9 mouse cellular contexts compared by ENCODE assay signal in genomic region chr13:85629506-85630175, GRCm38 (mm10).
A peak's percentile ranks its signal among the peaks of the same experiment; 100 is the strongest.
DNase-seq lines count a peak whose midpoint lies in the region; TF ChIP-seq lines count a peak whose summit lies in the region.
"Had no signal": no experiment of that assay in that cellular context is flagged by ENCODE, and none has a peak within 500 bp of the region (broad histone marks: within the 10 kb centered on the region; RNA-seq: fewer than 3 reads in every experiment).

No protein-coding gene starts in this region.

- 82% methylated on average over 4 of the region's 4 CpGs for WGBS in kidney, adult 2 months

- H3K4me3 ChIP-seq in kidney, adult 2 months (ENCODE audit: insufficient read depth, low read depth, low read length): no peak overlapping the region

- peak; percentile 2 for DNase-seq in kidney, adult 2 months
- no peak for DNase-seq in kidney, postnatal 14 days
- peak; percentile 78 for DNase-seq in brain, embryonic 14.5 days (ENCODE audit: low read depth)
- DNase-seq in layer of hippocampus, adult 18-20 months (ENCODE audit: low spot score in 2 of 2): peak; percentile 53 to 78
- DNase-seq in mesoderm, embryonic 11.5 days (ENCODE audit: low read depth, low spot score): peak; percentile 0
- DNase-seq in spleen, adult 12 weeks (ENCODE audit: low spot score): no peak
- no peak for DNase-seq in cerebellum, postnatal 25 days
- DNase-seq: kidney, adult 18-20 months had no signal

- H3K36me3 ChIP-seq in kidney, adult 2 months (ENCODE audit: control insufficient read depth, insufficient read depth, low read length): no peaks in the 10 kb centered on the region

- no peaks in the 10 kb centered on the region for H3K27me3 ChIP-seq in kidney, adult 2 months (replicated peaks; ENCODE audit: control insufficient read depth, insufficient read depth, low read length)

- no peak for TF ChIP-seq CTCF in kidney, adult 2 months (conservative IDR thresholded peaks at IDR 0.05; ENCODE audit: insufficient read depth, insufficient read length, low read depth, low read length)
- no peak for TF ChIP-seq CTCF in brain, embryonic 14.5 days (IDR thresholded peaks at IDR 0.05; ENCODE audit: borderline replicate concordance, extremely low read depth, insufficient read depth, insufficient read length)

- no peaks in the 10 kb centered on the region for H3K4me1 ChIP-seq in kidney, adult 2 months (ENCODE audit: control insufficient read depth, insufficient read depth, low read length)

- no peak for TF ChIP-seq POLR2A in kidney, adult 2 months (IDR thresholded peaks at IDR 0.05; ENCODE audit: low read depth, low read length)
- no peak for TF ChIP-seq POLR2A in brain, embryonic 14.5 days (IDR thresholded peaks at IDR 0.05; ENCODE audit: borderline replicate concordance, extremely low read depth, insufficient read depth, insufficient read length, poor library complexity, severe bottlenecking)

- H3K27ac ChIP-seq in kidney, adult 2 months (ENCODE audit: insufficient read depth, low read depth, low read length): no peak overlapping the region
- H3K27ac ChIP-seq: macrophage had no signal

Comparison
In these comparisons a context has a peak if more than half of its experiments do, and no peak if none do; other contexts are left out.
1. DNase-seq: peak in kidney, adult 2 months (single experiment), brain, embryonic 14.5 days (single experiment), layer of hippocampus, adult 18-20 months (2 of 2) and mesoderm, embryonic 11.5 days (single experiment); none in kidney, postnatal 14 days (single experiment), spleen, adult 12 weeks (single experiment) and cerebellum, postnatal 25 days (0 of 2).